Mouse (Mus musculus) lung, postnatal 0 days (tissue): Measurements from ENCODE around the gene Dph5.

Experiments used
- CTCF ChIP-seq: IDR thresholded peaks from 2 replicates; pipeline ENCODE4 v1.5.1; 2016; ENCODE audit warnings: antibody characterized with exemption, mild to moderate bottlenecking
- EP300 ChIP-seq: IDR thresholded peaks from 2 replicates; pipeline ENCODE4 v1.6.1; 2016; ENCODE audit warnings: antibody characterized with exemption, mild to moderate bottlenecking, control low read depth

DNA sequence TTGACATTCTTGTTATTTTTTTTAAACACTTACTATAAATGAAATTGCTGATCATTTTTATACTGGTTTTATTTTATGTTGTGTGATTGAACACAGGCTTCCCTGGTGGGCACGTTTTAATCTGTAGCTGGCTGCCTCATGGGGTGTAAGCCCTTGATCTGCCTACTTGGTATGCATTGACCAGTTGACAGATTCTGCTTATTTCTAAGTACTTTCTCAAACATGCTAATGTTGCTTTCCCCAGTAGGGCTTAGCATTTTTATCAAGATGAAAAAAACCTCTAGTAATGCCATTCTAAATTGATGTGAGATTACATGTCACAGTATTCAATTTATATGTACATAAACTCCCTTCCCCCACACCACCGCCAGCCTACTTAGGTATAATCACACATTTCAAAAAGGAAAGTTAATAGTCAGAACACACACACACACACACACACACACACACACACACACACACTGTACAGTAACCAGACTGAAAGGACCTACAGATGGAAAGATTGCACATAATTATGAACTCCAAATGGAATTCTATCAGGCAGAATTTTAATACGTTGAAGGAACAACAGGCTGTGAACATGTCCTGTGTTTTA lies 10.8 kb downstream of the Dph5 start:
- TF ChIP-seq CTCF = no peak
- no peak for TF ChIP-seq EP300
